Mouse (Mus musculus): ENCODE measurements at regions not wholly inside any gene's neighbourhood (a gene's known extent, or its start where the extent isn't known, plus 50 kb on each side); places are given as distances from the start of the nearest gene placed in this dataset.

- no peak for DNase-seq (ENCODE audit: extremely low spot score, low spot score)
Measured at GRCm38 (mm10) chr12:13100505-13101354, 148.3 kb downstream of the Ddx1 start.

GRCm38 (mm10) chr12:13094111-13094851 is 152.6 kb upstream of the Mycn start:
- DNase-seq (ENCODE audit: extremely low spot score, low spot score), result no peak

GRCm38 (mm10) chr12:13085951-13086350 is 144.2 kb upstream of the Mycn start:
- DNase-seq (ENCODE audit: extremely low spot score, low spot score), result peak; percentile 68

GRCm38 (mm10) chr12:13085484-13085883 is 143.8 kb upstream of the Mycn start:
- no peak for DNase-seq (ENCODE audit: extremely low spot score, low spot score)

GRCm38 (mm10) chr12:13083337-13084054 is 141.8 kb upstream of the Mycn start:
- no peak for DNase-seq (ENCODE audit: extremely low spot score, low spot score)

GRCm38 (mm10) chr12:13080791-13081190 is 139.1 kb upstream of the Mycn start:
- DNase-seq (ENCODE audit: extremely low spot score, low spot score), result no peak

- no peak for DNase-seq (ENCODE audit: extremely low spot score, low spot score)
Measured at GRCm38 (mm10) chr12:13079832-13080231, 138.1 kb upstream of the Mycn start.

GRCm38 (mm10) chr12:13077689-13078088 is 136.0 kb upstream of the Mycn start:
- no peak for DNase-seq (ENCODE audit: extremely low spot score, low spot score)

GRCm38 (mm10) chr12:13076699-13077287 is 135.1 kb upstream of the Mycn start:
- DNase-seq (ENCODE audit: extremely low spot score, low spot score), result no peak

- no peak for DNase-seq (ENCODE audit: extremely low spot score, low spot score)
Measured at GRCm38 (mm10) chr12:13073126-13073886, 131.6 kb upstream of the Mycn start.

GRCm38 (mm10) chr12:13067295-13067694 is 125.6 kb upstream of the Mycn start:
- no peak for DNase-seq (ENCODE audit: extremely low spot score, low spot score)

- no peak for DNase-seq (ENCODE audit: extremely low spot score, low spot score)
Measured at GRCm38 (mm10) chr12:13066604-13067181, 125.0 kb upstream of the Mycn start.

- DNase-seq (ENCODE audit: extremely low spot score, low spot score), result no peak
Measured at GRCm38 (mm10) chr12:13059473-13059872, 117.8 kb upstream of the Mycn start.

GRCm38 (mm10) chr12:13056246-13056645 is 114.5 kb upstream of the Mycn start:
- no peak for DNase-seq (ENCODE audit: extremely low spot score, low spot score)

- DNase-seq (ENCODE audit: extremely low spot score, low spot score), result no peak
Measured at GRCm38 (mm10) chr12:13054611-13055010, 112.9 kb upstream of the Mycn start.

GRCm38 (mm10) chr12:13053746-13054145 is 112.0 kb upstream of the Mycn start:
- no peak for DNase-seq (ENCODE audit: extremely low spot score, low spot score)

- DNase-seq (ENCODE audit: extremely low spot score, low spot score), result no peak
Measured at GRCm38 (mm10) chr12:13052845-13053623, 111.3 kb upstream of the Mycn start.

GRCm38 (mm10) chr12:13052164-13052563 is 110.5 kb upstream of the Mycn start:
- DNase-seq (ENCODE audit: extremely low spot score, low spot score), result no peak

- peak; percentile 61 for DNase-seq (ENCODE audit: extremely low spot score, low spot score)
Measured at GRCm38 (mm10) chr12:13049659-13050058, 107.9 kb upstream of the Mycn start.

Measured in neural tube, embryonic 10.5 days (tissue).